Comparison of ENCODE assay signal across 8 mouse cellular contexts in genomic region chr2:158767742-158768339, GRCm38 (mm10). TPM values are rescaled to one million over a fixed set of nuclear protein-coding genes. Genes with fewer than 3 reads are reported as not detected.
A peak's percentile ranks its signal among the peaks of the same experiment; 100 is the strongest.
DNase-seq lines count a peak whose midpoint lies in the region; ATAC-seq and TF ChIP-seq lines count a peak whose summit lies in the region.

TSS of gene Fam83d (plus strand) at chr2:158768093.

- H3K27me3 ChIP-seq in MEL (ENCODE audit: control insufficient read depth in 1 of 2, insufficient read depth in 2 of 2, low read length in 2 of 2), result peaks cover 0 to 2% of the 10 kb centered on the region in 2 experiments; a peak in 3 of 4 replicates
- no peaks in the 10 kb centered on the region; the same call in 1 of the 2 replicates for H3K27me3 ChIP-seq in cerebellum, adult 2 months (ENCODE audit: control insufficient read depth, insufficient read depth, low read length)
- no peaks in the 10 kb centered on the region for H3K27me3 ChIP-seq in forebrain, postnatal 0 days (ENCODE audit: insufficient read depth, low read length)
- no peaks in the 10 kb centered on the region for H3K27me3 ChIP-seq in lung, embryonic 15.5 days

- ATAC-seq in forebrain, postnatal 0 days, result peak; percentile 100
- ATAC-seq in lung, embryonic 15.5 days (ENCODE audit: borderline replicate concordance, extremely low read depth, low FRiP score, low TSS enrichment), result peak; percentile 98

- H3K36me3 ChIP-seq in MEL (ENCODE audit: control insufficient read depth in 1 of 2, insufficient read depth in 2 of 2, low read length in 2 of 2), result peaks cover 0 to 5% of the 10 kb centered on the region in 2 experiments; a peak in 1 of 4 replicates
- no peaks in the 10 kb centered on the region for H3K36me3 ChIP-seq in forebrain, postnatal 0 days (ENCODE audit: insufficient read depth)
- H3K36me3 ChIP-seq in lung, embryonic 15.5 days, result no peaks in the 10 kb centered on the region

- peak; percentile 44 to 85; a peak in 2 of 4 replicates for TF ChIP-seq POLR2A in MEL (IDR thresholded peaks at IDR 0.05; ENCODE audit: control insufficient read depth in 1 of 2, insufficient read depth in 1 of 2, low read depth in 1 of 2, low read length in 2 of 2, poor library complexity in 1 of 2)
- no peak for TF ChIP-seq POLR2A in cerebellum, adult 2 months (IDR thresholded peaks at IDR 0.05; ENCODE audit: borderline replicate concordance, insufficient read depth, low read length)

- peaks cover 2% of the 10 kb centered on the region; the same call in 1 of the 2 replicates for H3K79me2 ChIP-seq in MEL (ENCODE audit: control insufficient read depth, insufficient read depth, low read length, poor library complexity)

- peak; percentile 59 to 72 (median 67) for TF ChIP-seq CTCF in MEL (IDR thresholded peaks at IDR 0.05 in 2 of 3, conservative IDR thresholded peaks at IDR 0.05 in 1 of 3; ENCODE audit: control insufficient read depth in 1 of 3, insufficient read depth in 1 of 3, low read depth in 2 of 3, low read length in 3 of 3, poor library complexity in 1 of 3, severe bottlenecking in 1 of 3)
- peak; percentile 37; the same call in 1 of the 2 replicates for TF ChIP-seq CTCF in cerebellum, adult 2 months (IDR thresholded peaks at IDR 0.05; ENCODE audit: borderline replicate concordance, insufficient read depth, low read depth, low read length)
- TF ChIP-seq CTCF in forebrain, postnatal 0 days (IDR thresholded peaks at IDR 0.05; ENCODE audit: low read depth), result peak; percentile 70

- H3K4me3 ChIP-seq in MEL (ENCODE audit: control insufficient read depth in 1 of 2, insufficient read depth in 1 of 2, low read depth in 2 of 2, low read length in 2 of 2), result peak within 1 kb of the TSS; percentile 67 to 84
- peak within 1 kb of the TSS; percentile 60 for H3K4me3 ChIP-seq in cerebellum, adult 2 months (replicated peaks; ENCODE audit: insufficient read depth, low read depth, low read length)
- peak within 1 kb of the TSS; percentile 54 for H3K4me3 ChIP-seq in forebrain, postnatal 0 days (ENCODE audit: low read depth, low read length)
- peak within 1 kb of the TSS; percentile 82 for H3K4me3 ChIP-seq in lung, embryonic 15.5 days

- H3K27ac ChIP-seq in MEL (ENCODE audit: control insufficient read depth, low read depth, low read length), result peak within 1 kb of the TSS; percentile 32
- no peak within 1 kb of the TSS for H3K27ac ChIP-seq in cerebellum, adult 2 months (ENCODE audit: insufficient read depth, low read length)
- H3K27ac ChIP-seq in forebrain, postnatal 0 days (ENCODE audit: low read depth, low read length), result no peak within 1 kb of the TSS
- peak within 1 kb of the TSS; percentile 83 for H3K27ac ChIP-seq in lung, embryonic 15.5 days

- H3K9ac ChIP-seq in MEL (ENCODE audit: control insufficient read depth, low read depth, low read length, poor library complexity, severe bottlenecking), result peak within 1 kb of the TSS; percentile 49
- H3K9ac ChIP-seq in forebrain, postnatal 0 days, result peak within 1 kb of the TSS; percentile 43
- peak within 1 kb of the TSS; percentile 69 for H3K9ac ChIP-seq in lung, embryonic 15.5 days

- no peak for TF ChIP-seq EP300 in MEL (IDR thresholded peaks at IDR 0.05; ENCODE audit: low read depth in 1 of 2, low read length in 2 of 2)

- peak; percentile 46 for TF ChIP-seq RAD21 in MEL (IDR thresholded peaks at IDR 0.05; ENCODE audit: low read depth, low read length)

- WGBS in cerebellum, adult 2 months, result under 1% methylated on average over 48 of the region's 48 CpGs
- WGBS in forebrain, postnatal 0 days, result 4% methylated on average over 48 of the region's 48 CpGs
- under 1% methylated on average over 48 of the region's 48 CpGs for WGBS in lung, embryonic 15.5 days

- H3K9me3 ChIP-seq in MEL (replicated peaks; ENCODE audit: insufficient read depth, low read length), result no peaks in the 10 kb centered on the region
- no peaks in the 10 kb centered on the region for H3K9me3 ChIP-seq in forebrain, postnatal 0 days (ENCODE audit: low read length)
- H3K9me3 ChIP-seq in lung, embryonic 15.5 days, result no peaks in the 10 kb centered on the region

- peak within 1 kb of the TSS; percentile 95 for H3K4me2 ChIP-seq in forebrain, postnatal 0 days (ENCODE audit: low read depth)
- peak within 1 kb of the TSS; percentile 96 for H3K4me2 ChIP-seq in lung, embryonic 15.5 days

- H3K4me1 ChIP-seq in MEL (ENCODE audit: control insufficient read depth in 1 of 2, insufficient read depth in 2 of 2, low read length in 2 of 2), result peaks cover 0 to 13% of the 10 kb centered on the region in 2 experiments; a peak in 2 of 4 replicates
- no peaks in the 10 kb centered on the region for H3K4me1 ChIP-seq in cerebellum, adult 2 months (ENCODE audit: control insufficient read depth, insufficient read depth, low read length)
- peaks cover 8% of the 10 kb centered on the region; the same call in 1 of the 2 replicates for H3K4me1 ChIP-seq in forebrain, postnatal 0 days (ENCODE audit: insufficient read depth)
- peaks cover 44% of the 10 kb centered on the region for H3K4me1 ChIP-seq in lung, embryonic 15.5 days

- peak; percentile 97 for DNase-seq in MEL (ENCODE audit: low read depth, low spot score)
- peak; percentile 71 to 80 for DNase-seq in cerebellum, adult 2 months
- DNase-seq in forebrain, postnatal 0 days, result peak; percentile 96
- DNase-seq in heart, postnatal 4 days, result peak; percentile 98
- DNase-seq in layer of hippocampus, adult 8-10 months (ENCODE audit: low spot score in 2 of 2), result peak; percentile 93 to 94
- DNase-seq in ovary, adult 18-20 months (ENCODE audit: low spot score), result peak; percentile 96
- peak; percentile 97 for DNase-seq in thymus, postnatal 0 days (ENCODE audit: low spot score)

TF ChIP-seq in MEL, 35 proteins besides CTCF, POLR2A, EP300 and RAD21:
- TF ChIP-seq TBP (IDR thresholded peaks at IDR 0.05; ENCODE audit: low read depth, low read length) (peak; percentile 89), KAT2A (conservative IDR thresholded peaks at IDR 0.05; ENCODE audit: low read depth, low read length) (no peak), MXI1 (IDR thresholded peaks at IDR 0.05; ENCODE audit: low read depth, low read length) (peak; percentile 5; the same call in 1 of the 2 replicates), NRF1 (IDR thresholded peaks at IDR 0.05; ENCODE audit: insufficient read depth, low read depth, low read length, poor library complexity, severe bottlenecking) (0 out of 2 replicates have a peak, but pooled peaks have one; percentile 18), MAZ (IDR thresholded peaks at IDR 0.05; ENCODE audit: low read depth, low read length) (no peak), HCFC1 (IDR thresholded peaks at IDR 0.05; ENCODE audit: low read depth, low read length) (peak; percentile 20; the same call in 1 of the 2 replicates), SIN3A (IDR thresholded peaks at IDR 0.05; ENCODE audit: low read length) (peak; percentile 69; the same call in 1 of the 2 replicates), USF1 (IDR thresholded peaks at IDR 0.05; ENCODE audit: low read depth, low read length) (peak; percentile 16; the same call in 1 of the 2 replicates), GATA1 (IDR thresholded peaks at IDR 0.05; ENCODE audit: low read depth, low read length) (no peak), SMC3 (IDR thresholded peaks at IDR 0.05; ENCODE audit: low read depth, low read length) (peak; percentile 63), MAX (IDR thresholded peaks at IDR 0.05; ENCODE audit: low read length) (peak; percentile 52; the same call in 1 of the 2 replicates), NELFE (IDR thresholded peaks at IDR 0.05; ENCODE audit: low read depth, low read length) (peak; percentile 56)

RNA-seq across cellular contexts. Expression of gene Fam83d, which starts in this region (rescaled TPM):
- total RNA-seq in MEL (2012; rRNA removed), result 2.6 and 3.4 TPM in 2 replicates
- polyA plus RNA-seq in MEL (2012; ENCODE audit: insufficient read depth in 1 of 2, insufficient read length in 2 of 2, low read depth in 1 of 2, low replicate concordance in 2 of 2, missing spikeins in 1 of 2), result 1 to 10 TPM in 1 of 2 experiments, not detected in 1; 5.2 TPM
- polyA plus RNA-seq in cerebellum, adult 2 months (2012; rRNA removed), result 2.5 and 3.0 TPM in 2 replicates
- 5.8 and 6.3 TPM in 2 replicates for total RNA-seq in forebrain, postnatal 0 days (2014; rRNA removed)
- polyA plus RNA-seq in forebrain, postnatal 0 days (2015; fragmentation: Nextera tagmentation; extraction: Ambion mirVana), result 5.4 and 5.7 TPM in 2 replicates
- total RNA-seq in heart, postnatal 4 days (2021), result 10 to 100 TPM; 29.9 to 33.7 TPM
- total RNA-seq in layer of hippocampus, adult 8-10 months (2022), result 1 to 10 TPM; 2.3 to 4.0 (median 3.3) TPM
- polyA plus RNA-seq in lung, embryonic 15.5 days (2015; fragmentation: Nextera tagmentation; extraction: Ambion mirVana), result 66.0 and 71.8 TPM in 2 replicates
- polyA plus RNA-seq in thymus, postnatal 0 days (2015; fragmentation: Nextera tagmentation; extraction: Ambion mirVana), result 18.7 and 19.8 TPM in 2 replicates

Comparison
In these comparisons a context has a peak if more than half of its experiments do, and no peak if none do; other contexts are left out.
1. H3K27ac ChIP-seq: peak in MEL (single experiment) and lung, embryonic 15.5 days (single experiment); none in cerebellum, adult 2 months (single experiment) and forebrain, postnatal 0 days (single experiment).
2. Peak in every context shown above with its lines, with median percentiles within 50 percentile points of each other: DNase-seq, H3K4me3 ChIP-seq, H3K9ac ChIP-seq and CTCF ChIP-seq.